Mouse (Mus musculus) lung, postnatal 10 days (tissue): ENCODE measurements around the gene Pdlim3.

Source experiments
- DNase-seq: peaks from one replicate; pipeline ENCODE4 v3.0.0; 2021

The Pdlim3 gene

DNA sequence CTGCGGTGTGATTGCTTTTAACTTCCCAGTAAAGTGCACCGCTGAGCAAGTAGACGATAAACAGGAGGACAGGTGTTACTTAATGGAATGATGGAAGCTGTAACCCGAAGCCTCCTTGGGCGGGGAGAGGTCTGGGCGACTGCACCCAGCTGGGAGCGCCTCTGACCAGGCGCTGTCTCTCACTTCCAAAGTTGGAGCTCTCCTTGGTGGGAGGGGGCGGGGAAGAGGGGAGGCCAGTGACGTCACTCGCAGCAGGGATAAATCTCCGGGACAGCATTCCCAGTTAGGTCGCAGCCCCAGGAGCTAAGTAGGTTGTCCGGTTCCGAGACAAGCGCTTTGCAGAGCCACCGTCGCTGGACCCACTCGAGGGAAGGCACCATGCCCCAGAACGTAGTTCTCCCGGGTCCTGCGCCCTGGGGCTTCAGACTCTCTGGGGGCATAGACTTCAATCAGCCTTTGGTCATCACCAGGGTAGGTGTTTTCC is at the start of gene Pdlim3:
TSS of gene Pdlim3 (plus strand) at position 260 of the 484 bp plus-strand sequence.
- peak; percentile 79 for DNase-seq

DNA sequence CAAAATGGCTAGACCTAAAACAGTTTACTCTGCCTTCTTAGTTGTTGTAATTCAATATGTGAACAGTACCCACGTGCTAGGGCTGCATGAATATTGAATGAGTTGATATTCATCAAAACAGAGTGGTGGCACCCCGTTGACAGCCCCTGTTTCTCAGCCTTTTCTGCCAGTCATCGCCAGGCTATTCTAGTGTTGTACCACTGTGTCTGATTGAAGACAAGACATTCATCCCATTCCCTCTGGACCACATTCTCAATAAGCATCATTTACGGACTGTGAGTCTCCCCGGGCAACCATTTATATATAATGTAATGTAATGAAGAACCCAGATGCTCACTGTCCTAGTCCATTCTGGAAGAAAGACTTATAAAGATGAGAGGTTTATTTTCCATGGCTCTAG is 42.0 kb upstream of the Pdlim3 start:
- no peak for DNase-seq

DNA sequence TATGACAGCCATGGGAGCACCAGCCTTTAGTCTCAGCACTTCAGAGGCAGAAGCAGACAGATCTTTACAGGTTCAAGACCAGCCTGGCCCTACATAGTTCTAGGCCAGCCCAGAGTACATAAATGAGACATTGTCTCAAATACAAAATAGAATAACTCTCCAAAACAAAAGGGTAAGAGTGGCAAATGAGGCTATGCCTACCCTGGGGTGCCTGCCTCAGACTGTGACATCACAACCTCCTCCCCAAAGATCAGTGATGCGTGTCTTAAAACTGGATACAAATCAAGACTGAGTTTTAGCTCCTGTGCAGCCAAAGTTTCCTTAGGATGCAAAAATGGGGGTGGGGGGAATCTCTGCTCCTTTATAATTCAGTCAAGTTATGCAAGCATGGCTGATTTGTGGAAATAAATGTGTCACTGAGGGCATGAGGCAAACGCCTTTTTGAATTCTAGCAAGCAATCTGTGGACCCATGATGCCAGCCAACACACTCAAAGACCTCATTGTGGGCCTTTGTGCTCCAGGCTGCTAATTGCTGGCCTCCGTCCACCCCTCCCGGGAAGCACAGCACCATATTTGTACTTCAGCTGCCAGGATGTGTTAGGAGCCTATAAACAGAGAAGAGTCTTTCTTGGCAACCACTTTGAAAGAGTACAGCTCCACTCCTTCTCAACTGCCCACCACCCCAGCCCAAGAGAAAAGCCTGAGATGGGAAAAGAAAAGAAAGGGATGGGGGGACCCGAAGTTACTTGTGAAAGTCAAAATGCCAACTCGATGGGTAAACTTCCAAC is 41.0 kb upstream of the Pdlim3 start:
- DNase-seq = peak; percentile 71

DNA sequence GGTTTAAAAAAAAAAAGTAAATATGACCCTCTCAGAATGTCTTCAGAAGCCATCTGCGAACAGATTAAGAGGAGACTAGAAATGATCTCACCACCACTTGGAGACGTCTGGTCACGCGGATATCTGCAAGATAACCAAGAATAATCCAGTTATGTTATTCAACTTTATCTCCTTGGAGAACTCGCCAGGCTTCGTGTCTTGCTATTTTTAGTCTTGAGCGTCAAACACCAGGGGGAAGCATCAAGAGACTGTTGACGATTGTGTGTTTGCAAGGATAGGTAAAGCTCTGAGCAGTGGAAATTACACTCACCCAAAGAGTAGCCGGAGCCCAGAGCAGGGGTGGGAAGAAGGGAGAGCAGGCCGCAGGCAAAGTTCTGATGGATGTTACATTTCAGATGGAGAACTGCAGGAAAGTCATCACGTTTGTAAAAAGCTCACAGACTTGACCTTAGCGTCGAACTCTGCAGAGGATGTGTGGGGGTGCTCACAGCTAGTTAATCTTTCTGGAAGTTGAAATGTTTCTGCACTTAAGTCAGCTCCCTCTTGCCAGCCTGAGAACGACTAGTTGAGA is 40.3 kb upstream of the Pdlim3 start:
- peak; percentile 48 for DNase-seq

DNA sequence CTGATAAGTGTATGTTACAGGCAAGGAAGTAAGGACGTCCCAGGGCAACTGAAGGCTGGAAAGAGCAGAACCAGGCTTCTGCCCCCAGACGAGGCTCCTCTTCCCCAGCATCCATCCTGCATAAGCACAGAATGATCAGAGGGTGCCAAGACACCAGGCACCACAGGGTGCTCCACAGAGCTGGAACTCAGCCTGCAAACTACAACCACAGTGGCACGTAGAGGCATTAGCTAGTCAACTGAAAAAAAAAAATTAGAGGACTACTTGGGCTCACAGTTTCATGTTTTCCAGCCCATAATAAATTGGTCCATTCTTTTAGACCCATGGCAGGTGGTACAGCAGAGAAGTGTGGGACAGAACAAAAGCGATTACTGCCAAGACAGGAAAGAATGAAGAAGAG is 39.4 kb upstream of the Pdlim3 start:
- no peak for DNase-seq

DNA sequence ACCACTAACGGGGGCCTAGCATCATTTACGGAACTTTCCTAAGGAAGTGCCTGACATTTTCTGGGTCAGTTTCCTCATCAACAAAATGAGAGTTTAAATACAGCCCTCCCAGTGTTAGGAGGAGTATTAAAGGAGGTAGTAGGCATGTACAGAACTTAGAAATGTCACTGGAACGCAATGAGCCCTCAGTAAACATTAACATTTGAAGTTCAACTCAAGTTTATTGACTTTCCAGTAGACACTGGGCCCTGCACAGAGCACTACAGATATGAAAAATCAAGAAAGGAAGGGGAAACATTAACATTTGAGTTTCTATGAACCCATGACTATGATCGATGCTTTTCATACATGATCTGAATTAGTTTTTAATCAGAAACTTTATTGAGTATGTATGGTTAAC is 30.1 kb upstream of the Pdlim3 start:
- DNase-seq = no peak

DNA sequence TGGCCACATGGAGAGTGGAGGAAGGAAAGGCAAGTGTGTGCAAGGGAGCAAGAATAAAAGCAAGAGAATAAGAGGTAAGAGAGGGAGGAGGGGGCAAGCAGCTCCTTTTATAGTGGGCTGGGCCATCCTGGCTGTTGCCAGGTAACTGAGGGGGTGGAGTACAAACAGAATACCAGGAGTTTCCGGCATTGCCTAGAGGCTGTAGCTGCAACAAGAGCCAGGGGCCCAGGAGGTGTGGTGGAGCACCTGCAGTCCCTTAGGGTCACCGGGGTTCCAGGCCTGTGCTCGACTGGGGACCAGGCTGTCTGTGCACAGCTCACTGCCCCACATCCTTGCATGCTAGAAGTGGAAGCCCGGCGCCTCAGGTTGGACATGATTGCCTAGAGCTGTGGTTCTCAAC is 27.5 kb upstream of the Pdlim3 start:
- peak; percentile 31 for DNase-seq

DNA sequence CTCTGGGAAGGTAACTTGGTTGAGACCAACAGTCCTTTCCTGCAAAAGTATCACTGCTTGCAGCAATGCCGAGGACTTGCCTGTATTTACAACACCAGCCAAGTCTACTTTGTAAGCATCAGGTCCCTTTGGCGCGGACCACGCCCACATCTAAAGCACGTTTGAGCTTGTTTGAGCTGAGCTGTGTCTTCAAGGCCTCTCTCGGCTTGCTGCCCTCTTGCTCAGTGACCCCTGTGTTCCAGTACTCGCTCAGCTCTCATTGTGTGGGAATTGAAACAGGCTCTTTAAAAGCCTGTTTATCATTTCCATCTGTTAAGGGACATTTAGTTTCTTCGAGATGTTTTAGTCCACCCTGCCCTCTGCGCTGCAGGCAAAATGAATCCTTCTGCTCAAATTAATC is 26.9 kb upstream of the Pdlim3 start:
- DNase-seq = peak; percentile 33

DNA sequence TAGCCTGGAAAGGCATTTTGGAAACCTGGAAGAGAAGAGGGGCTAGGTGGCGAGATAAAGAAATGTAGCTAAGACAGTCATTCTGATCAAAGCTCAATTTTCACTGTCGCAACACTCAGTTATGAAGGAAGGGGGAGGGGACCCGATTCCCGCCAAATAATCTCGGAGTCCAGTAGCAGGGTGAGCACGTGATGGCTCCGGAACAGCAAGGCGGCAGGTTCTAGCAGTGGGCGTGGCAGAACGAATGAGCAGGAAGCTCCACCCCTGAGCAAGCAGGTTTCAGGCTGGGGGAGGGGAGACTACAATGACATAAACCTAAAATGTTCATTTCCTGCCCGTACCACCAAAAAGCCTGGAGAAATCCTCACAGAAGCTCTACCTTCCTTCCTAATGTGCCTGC is 13.7 kb upstream of the Pdlim3 start:
- peak; percentile 9 for DNase-seq

DNA sequence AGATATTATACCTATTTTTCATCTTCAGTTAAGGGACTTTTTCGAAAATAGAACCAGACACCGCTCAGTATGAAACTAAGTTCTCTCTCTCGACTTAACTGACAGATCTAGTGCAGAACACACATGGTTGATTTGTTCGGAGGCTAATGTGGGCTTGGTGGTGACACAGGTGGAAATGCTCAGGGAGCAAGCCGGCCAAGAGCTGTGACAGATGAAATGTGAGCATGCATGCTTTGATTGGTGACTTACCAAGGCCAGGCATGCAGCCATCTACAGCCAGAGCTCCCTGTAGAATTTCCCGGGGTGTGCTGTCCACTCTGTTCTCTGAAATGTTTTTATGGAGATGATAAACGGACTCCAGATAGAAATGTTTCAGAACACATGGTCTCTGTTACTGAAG is 13.2 kb upstream of the Pdlim3 start:
- peak; percentile 31 for DNase-seq

DNA sequence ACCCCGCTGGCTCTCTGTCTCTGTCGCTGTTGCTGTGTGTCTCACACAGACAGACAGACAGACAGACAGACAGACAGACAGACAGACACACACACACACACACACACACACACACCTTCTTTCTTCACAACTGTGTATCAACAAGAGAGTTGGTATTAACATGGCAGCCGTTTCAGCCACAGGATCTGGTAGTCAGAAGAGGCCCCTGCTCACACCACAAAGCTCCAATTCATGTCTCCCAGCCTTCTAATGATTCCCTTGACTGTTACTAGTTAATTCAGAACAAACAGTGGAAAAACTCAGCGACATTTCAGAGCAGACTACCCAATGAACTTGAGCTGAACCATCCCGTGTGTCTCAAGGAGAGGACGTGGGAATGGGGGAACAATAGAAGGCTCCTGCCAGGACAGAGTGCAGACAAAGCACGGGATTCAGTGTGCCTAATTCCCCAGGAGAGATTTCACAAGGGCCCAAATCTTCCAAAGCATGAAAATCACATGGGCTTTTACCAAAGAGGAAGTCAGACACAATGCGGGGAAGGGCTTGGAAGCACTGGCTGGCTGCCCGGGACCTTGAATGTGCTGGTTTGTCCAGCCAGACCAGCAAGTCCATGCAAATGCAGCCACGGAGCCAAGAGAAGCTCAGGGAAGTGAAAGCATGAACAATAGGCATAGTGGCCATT is 10.2 kb upstream of the Pdlim3 start:
- DNase-seq = peak; percentile 96

DNA sequence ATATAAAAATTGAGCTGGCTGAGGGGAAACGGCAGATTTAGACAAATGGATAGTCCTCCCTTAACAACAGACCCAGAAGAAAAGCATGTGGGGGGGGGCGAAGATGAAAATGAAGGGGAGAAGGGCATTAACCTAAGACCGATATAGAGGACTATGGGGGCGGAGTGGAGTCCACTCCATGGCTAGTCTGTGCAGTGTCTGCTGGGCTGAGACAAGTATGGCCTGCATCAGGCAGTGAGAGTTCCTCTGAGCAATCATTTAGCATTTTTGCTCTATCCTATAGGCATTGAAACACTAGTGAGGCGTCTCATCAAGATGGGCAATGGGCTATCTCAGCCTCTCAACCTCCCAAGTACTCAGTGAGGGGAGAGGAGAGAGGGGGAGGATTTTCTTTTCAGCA is 8.9 kb upstream of the Pdlim3 start:
- no peak for DNase-seq

DNA sequence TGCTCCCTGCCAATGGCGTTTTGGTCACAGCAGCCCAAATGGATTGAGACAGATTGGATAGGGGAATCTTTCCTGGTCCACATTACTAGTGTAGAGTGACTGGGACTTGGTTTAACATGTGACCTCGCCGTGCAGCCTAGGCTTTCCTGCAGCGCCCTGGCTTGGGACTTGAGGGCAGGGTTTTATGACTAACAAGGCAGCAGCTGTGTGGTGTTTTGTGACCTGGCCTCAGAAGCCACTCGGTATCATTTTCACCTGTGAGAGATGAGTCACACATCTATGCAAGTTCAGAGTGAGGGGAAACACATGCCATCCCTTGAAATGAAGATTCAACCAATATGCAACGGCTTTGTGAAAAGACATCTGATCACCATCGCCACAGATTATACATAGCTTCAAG is 7.6 kb upstream of the Pdlim3 start:
- DNase-seq = no peak

DNA sequence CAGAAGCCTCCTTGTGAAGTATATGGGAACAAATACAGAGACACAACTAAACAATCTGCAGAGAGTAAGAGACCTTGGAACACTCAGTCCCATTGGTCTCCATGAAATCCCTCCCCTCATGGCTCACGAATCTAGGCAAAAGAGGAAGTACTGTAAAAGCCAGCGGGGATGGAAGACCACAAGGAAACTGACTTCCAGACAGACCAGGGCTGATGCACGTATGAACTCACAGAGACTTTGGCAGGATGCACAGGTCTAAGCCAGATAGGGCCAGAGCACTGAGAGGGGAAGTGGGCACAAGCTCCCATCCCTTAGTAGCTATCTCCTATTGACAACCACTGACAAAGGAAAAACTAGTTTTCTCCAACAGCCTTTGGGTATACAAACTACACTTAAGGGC is 4.8 kb upstream of the Pdlim3 start:
- DNase-seq = peak; percentile 15

DNA sequence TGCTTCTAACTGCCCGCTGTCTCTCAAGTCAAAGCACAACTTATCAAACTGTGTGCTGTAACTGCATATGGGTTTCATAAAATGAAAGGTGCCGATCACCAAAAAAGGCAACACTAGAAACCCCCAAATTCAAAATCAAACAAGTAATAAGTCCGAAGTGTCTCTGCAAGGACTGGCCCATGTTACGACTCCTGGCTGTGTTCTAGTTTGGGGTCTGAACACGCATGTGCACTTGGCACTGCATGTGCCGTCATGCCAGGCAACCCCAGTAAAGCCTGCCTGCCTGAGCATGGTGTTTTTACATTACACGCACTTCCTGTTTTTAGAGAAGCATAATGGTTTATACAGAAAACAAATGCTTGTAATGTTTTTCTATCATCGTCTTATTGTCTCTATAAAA is 3.5 kb upstream of the Pdlim3 start:
- no peak for DNase-seq

DNA sequence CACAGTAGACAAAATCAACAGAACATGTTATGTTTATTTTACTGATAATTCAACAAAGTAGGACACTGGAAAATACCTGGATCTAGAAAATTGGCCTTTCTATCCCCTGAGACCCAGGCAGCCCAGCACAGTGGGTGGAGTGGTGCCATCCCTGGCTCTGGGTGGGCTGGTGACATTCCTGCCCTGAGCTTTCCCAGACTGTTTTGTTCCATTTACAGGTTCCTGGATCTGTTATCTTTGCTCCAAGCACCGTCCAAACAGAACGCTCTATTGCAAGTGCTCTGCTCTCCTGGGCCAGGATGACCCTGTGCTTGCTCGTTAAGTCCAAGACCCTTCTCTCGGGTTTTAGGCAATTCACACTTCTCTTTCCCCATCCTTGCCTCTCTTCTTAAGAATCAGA is 1.5 kb upstream of the Pdlim3 start:
- no peak for DNase-seq

DNA sequence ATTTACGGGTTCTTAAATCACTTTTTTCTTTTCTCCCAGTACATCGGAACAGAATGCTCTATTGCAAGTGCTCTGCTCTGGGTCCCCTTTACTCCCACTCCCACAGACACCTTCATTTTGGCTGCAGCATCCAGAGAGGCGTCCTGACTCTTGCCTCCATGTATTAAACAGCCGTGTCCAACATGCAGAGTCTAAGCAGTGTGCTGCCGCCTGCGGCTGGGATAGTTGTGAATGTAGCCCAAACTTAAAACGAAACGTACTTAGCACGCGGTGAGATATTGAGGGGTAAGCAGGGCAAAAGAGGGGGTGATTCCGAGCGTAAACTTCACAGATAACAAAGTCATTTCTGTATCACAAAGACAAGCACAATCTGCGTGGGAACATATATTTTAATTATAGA is 709 bp upstream of the Pdlim3 start:
- peak; percentile 47 for DNase-seq

DNA sequence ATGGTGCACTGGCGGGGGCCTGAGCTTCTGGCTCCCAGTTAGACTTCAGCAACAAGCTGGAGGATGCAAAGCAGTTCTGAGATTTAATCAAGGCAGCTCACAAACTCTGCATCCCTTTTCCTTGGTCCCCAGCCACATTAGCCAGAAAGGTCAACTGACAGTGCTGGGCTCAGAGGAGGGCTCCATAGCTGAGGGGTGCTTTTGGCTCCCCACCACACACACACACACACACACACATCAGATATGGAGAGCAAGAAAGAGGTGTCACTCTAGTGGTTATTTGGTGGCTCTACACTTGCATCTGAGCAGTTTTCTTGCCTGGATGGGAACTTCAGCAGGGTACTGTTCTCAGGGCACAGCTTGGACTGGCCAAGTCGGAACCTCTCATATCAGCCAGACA is 514 bp downstream of the Pdlim3 start:
- DNase-seq = peak; percentile 52

DNA sequence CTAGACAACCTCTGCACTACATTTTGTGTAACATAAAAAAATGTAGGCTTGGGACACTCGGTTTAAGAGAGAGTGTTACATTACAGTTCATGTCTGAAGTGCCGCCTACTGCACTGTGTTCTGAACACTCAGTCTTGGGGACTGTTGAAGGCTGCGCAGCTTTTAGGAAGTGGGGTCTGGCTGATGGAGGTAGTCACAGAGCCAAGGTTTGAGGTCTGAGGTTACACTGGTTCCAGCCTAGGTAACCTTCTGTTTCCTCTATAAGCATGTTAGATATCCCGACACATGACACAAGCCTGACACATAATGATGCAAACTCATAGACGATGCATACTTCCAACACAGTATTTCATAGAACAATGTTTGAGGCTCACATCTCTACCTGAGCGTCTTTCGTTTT is 4.5 kb downstream of the Pdlim3 start:
- no peak for DNase-seq

DNA sequence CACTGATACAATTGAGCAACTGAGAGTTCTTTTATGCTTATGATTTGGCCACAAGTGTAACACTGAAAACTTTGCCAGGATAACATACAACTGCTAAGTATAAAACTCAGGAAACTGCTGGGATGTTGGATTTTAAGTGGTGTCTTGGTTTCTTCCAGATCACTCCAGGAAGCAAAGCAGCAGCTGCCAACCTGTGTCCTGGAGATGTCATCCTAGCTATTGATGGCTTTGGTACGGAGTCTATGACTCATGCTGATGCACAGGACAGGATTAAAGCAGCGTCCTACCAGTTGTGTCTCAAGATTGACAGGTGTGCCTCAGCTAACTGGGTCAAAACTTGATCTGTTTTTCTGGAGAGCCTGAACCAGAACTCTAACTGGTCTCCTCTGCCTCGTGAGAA is 11.3 kb downstream of the Pdlim3 start:
- no peak for DNase-seq

DNA sequence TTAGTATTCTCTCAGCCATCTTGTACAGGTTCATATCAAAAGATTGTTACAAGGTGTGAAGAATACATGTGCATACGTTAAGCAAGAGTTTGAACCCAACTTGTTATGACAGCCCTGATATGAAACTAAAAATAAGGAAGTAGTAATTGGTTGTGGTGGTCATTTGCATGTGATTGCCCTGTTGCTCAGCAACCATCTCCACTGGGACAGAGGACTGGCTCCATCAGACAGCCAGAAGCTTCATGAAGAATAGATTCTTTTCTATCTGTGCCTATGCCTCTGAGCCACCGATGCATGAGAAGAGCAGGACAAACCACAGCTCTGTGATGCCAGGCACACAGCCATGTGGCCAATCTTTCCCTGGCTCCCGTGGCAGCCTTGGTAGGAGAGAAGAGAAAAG is 14.5 kb downstream of the Pdlim3 start:
- peak; percentile 18 for DNase-seq

DNA sequence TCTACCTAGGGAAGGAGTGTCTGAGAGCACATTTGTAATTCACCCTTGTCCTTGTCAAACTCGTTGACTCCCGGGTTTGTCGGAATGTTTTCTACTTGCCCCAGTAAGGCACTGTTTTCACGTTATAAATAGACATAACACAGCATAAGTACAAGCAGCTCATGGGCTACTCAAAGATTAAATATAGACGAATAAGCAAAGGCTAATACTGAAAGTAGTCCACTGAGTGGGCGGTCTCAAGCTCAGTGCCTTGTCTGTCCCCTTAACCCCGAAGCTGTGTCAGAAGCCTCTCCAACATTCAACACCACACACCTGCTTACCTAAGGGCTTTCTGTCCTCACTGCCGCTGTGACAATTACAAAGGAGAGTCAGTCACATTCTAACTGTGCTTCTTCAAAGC is 16.4 kb downstream of the Pdlim3 start:
- peak; percentile 27 for DNase-seq

DNA sequence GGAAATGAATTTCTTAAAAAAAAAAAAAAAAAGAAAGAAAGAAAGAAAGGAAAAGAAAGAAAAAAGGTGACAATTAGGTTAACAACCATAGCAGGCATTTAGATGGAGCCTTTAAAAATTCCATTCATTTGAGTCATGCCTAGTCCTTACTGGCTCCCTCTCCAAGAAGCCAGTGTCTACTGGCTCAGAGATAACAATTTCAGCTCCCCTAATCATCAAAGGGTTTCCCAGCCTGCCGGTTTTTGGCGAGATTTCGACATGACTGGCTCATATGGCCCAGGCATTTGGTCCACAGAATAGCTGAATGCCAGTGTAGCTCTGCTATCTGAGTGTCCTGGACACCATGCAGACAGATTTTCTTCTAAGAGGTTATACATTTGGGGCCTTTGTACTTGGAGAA is 18.4 kb downstream of the Pdlim3 start:
- peak; percentile 32 for DNase-seq

DNA sequence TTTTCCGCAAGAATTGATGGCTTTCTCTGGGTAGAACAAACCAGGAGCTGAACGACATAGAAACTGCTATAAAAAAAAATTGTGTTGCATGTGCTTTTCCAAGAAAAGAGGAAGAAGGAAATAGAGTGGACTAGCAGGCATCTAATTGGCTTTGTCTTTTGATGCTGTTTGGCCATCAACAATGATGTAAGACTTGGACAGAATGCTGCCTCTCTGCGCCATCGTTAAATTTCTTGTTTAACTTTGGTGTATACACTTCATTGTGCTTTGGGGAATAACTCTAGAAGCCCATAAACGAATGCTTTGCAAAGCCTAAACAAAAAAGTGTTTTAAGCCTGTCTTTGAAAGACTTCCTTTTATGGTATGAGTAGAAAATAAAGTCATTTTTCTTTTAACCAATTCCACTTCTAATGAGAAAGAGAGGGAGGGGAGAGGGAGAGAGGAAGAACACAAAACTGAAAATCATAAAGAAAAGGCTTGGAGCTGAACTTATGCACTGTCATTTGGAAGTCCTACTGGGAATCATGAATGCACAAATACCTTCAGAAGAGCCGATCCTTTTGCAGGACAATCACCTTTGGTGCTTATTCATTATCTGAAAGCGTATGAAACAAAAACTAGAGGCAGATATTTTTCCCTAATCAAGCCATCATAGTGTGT is 20.5 kb downstream of the Pdlim3 start:
- DNase-seq = peak; percentile 66
